Mouse (Mus musculus) kidney, embryonic 16.5 days (tissue): ENCODE measurements around the gene Ism1. TPM values are rescaled to one million over a fixed set of nuclear protein-coding genes. Genes with fewer than 3 reads are reported as not detected.

Experiments used
- ATAC-seq: fragments of 200-750 bp; cut with Nextera tagmentation; 2 replicates; pipeline ENCODE4 v1.8.0; 2017; ENCODE audit warnings: moderate TSS enrichment; ENCODE audit not compliant: low FRiP score, low TSS enrichment
- H3K27ac ChIP-seq: fragments of 300-500 bp; sonication (generic); 2 replicates; pipeline ENCODE4 v1.5.1; 2014; ENCODE audit warnings: low read length
- H3K27me3 ChIP-seq: fragments of 300-500 bp; sonication (generic); 2 replicates; pipeline ENCODE4 v1.6.1; 2014; ENCODE audit warnings: low read length, control low read depth, mixed read lengths; ENCODE audit not compliant: insufficient read depth
- H3K36me3 ChIP-seq: fragments of 300-500 bp; sonication (generic); 2 replicates; pipeline ENCODE4 v1.6.1; 2014; ENCODE audit warnings: low read length, control low read depth, mixed read lengths; ENCODE audit not compliant: insufficient read depth
- H3K4me1 ChIP-seq: fragments of 300-500 bp; sonication (generic); 2 replicates; pipeline ENCODE4 v1.6.1; 2014; ENCODE audit warnings: low read length, control low read depth, mixed read lengths; ENCODE audit not compliant: insufficient read depth
- H3K4me2 ChIP-seq: fragments of 300-500 bp; sonication (generic); replicated peaks from 2 replicates; pipeline ENCODE4 v1.6.1; 2014; ENCODE audit warnings: low read depth, low read length
- H3K4me3 ChIP-seq: fragments of 300-500 bp; sonication (generic); 2 replicates; pipeline ENCODE4 v1.5.1; 2014; ENCODE audit warnings: mild to moderate bottlenecking, low read length
- H3K9ac ChIP-seq: fragments of 300-500 bp; sonication (generic); replicated peaks from 2 replicates; pipeline ENCODE4 v1.6.1; 2014; ENCODE audit warnings: low read length
- H3K9me3 ChIP-seq: fragments of 300-500 bp; sonication (generic); 2 replicates; pipeline ENCODE4 v1.6.1; 2016; ENCODE audit warnings: low read length, control low read depth
- WGBS: fragments of 180-500 bp; shearing (Covaris S2); extraction: QIAGEN DNeasy Blood & Tissue Kit; methylation state at CpG from one replicate; pipeline ENCODE4 v1.1.7; 2014; 5-methylcytosine and 5-hydroxymethylcytosine counted together
- polyA plus RNA-seq: library from polyadenylated mRNA; unstranded; fragments of >200 nt; fragmentation: Nextera tagmentation; extraction: Ambion mirVana; gene quantifications from 2 replicates; pipeline ENCODE4 v1.2.1, GENCODE M21; 2015

Ism1 gene
- polyA plus RNA-seq: 3.5 TPM in 2 replicates

- peak within 1 kb of the TSS; percentile 72 for H3K4me3 ChIP-seq
- WGBS: under 1% methylated on average over 37 of the region's 39 CpGs
- ATAC-seq: peak; percentile 77
Observed at GRCm38 (mm10) chr2:139677809-139678274, at the start of gene Ism1. Gene Ism1, plus strand, starts transcription at chr2:139678178.

GRCm38 (mm10) chr2:139628731-139629130 is 49.2 kb upstream of the Ism1 start:
- WGBS: 62% methylated on average over 4 of the region's 4 CpGs
- 0 out of 2 replicates have a peak, but pooled peaks cover 6% of the 10 kb centered on the region for H3K4me1 ChIP-seq
- no peaks in the 10 kb centered on the region for H3K36me3 ChIP-seq
- H3K27ac ChIP-seq: no peak overlapping the region
- ATAC-seq: no peak
- no peak overlapping the region for H3K4me3 ChIP-seq
- H3K27me3 ChIP-seq: no peaks in the 10 kb centered on the region
- no peak overlapping the region for H3K9ac ChIP-seq
- H3K4me2 ChIP-seq: no peak overlapping the region
- H3K9me3 ChIP-seq: no peaks in the 10 kb centered on the region

More at GRCm38 (mm10) chr2:139677809-139678274, at the start of gene Ism1:
- H3K27ac ChIP-seq: peak within 1 kb of the TSS; percentile 75
- peak within 1 kb of the TSS; percentile 82 for H3K9ac ChIP-seq
- H3K4me1 ChIP-seq: peaks cover 20% of the 10 kb centered on the region; the same call in 1 of the 2 replicates
- no peaks in the 10 kb centered on the region for H3K9me3 ChIP-seq
- H3K36me3 ChIP-seq: no peaks in the 10 kb centered on the region
- peak within 1 kb of the TSS; percentile 100 for H3K4me2 ChIP-seq
- peaks cover 9% of the 10 kb centered on the region for H3K27me3 ChIP-seq

GRCm38 (mm10) chr2:139629653-139630052 is 48.3 kb upstream of the Ism1 start:
- H3K4me3 ChIP-seq: no peak overlapping the region
- no peak overlapping the region for H3K4me2 ChIP-seq
- ATAC-seq: peak; percentile 64; the same call in 1 of the 2 replicates
- H3K4me1 ChIP-seq: peaks cover 8% of the 10 kb centered on the region; the same call in 1 of the 2 replicates
- no peaks in the 10 kb centered on the region for H3K9me3 ChIP-seq
- H3K27ac ChIP-seq: 0 out of 2 replicates have a peak overlapping the region, but pooled peaks have one; percentile 0
- 32% methylated on average over 3 of the region's 3 CpGs for WGBS
- no peak overlapping the region for H3K9ac ChIP-seq
- H3K36me3 ChIP-seq: no peaks in the 10 kb centered on the region
- H3K27me3 ChIP-seq: no peaks in the 10 kb centered on the region

GRCm38 (mm10) chr2:139634506-139634905 is 43.5 kb upstream of the Ism1 start:
- WGBS: 49% methylated on average over 4 of the region's 4 CpGs
- peak; percentile 87 for ATAC-seq
- 0 out of 2 replicates have a peak overlapping the region, but pooled peaks have one; percentile 20 for H3K4me2 ChIP-seq

GRCm38 (mm10) chr2:139637861-139638260 is 40.1 kb upstream of the Ism1 start:
- Histone ChIP-seq H3K27ac (no peak overlapping the region), H3K27me3 (no peaks in the 10 kb centered on the region), H3K36me3 (no peaks in the 10 kb centered on the region), H3K9ac (no peak overlapping the region), H3K9me3 (no peaks in the 10 kb centered on the region), H3K4me3 (no peak overlapping the region), H3K4me2 (no peak overlapping the region), H3K4me1 (peaks cover 3% of the 10 kb centered on the region; the same call in 1 of the 2 replicates)
- ATAC-seq: no peak
- 33% methylated on average over 2 of the region's 2 CpGs for WGBS

More at GRCm38 (mm10) chr2:139634506-139634905, 43.5 kb upstream of the Ism1 start:
- no peaks in the 10 kb centered on the region for H3K27me3 ChIP-seq
- no peak overlapping the region for H3K4me3 ChIP-seq
- no peak overlapping the region; the same call in 1 of the 2 replicates for H3K27ac ChIP-seq
- H3K9me3 ChIP-seq: no peaks in the 10 kb centered on the region
- no peaks in the 10 kb centered on the region for H3K36me3 ChIP-seq
- no peak overlapping the region for H3K9ac ChIP-seq
- peaks cover 9% of the 10 kb centered on the region; the same call in 1 of the 2 replicates for H3K4me1 ChIP-seq

- 0 out of 2 replicates have a peak, but pooled peaks have one; percentile 19 for ATAC-seq
- H3K9ac ChIP-seq: no peak overlapping the region
- H3K4me1 ChIP-seq: no peaks in the 10 kb centered on the region
- no peaks in the 10 kb centered on the region for H3K36me3 ChIP-seq
- 63% methylated on average over 7 of the region's 7 CpGs for WGBS
- no peaks in the 10 kb centered on the region for H3K9me3 ChIP-seq
- H3K4me2 ChIP-seq: no peak overlapping the region
- H3K4me3 ChIP-seq: no peak overlapping the region
- no peak overlapping the region for H3K27ac ChIP-seq
- no peaks in the 10 kb centered on the region for H3K27me3 ChIP-seq
Observed at GRCm38 (mm10) chr2:139641757-139642385, 36.1 kb upstream of the Ism1 start.

- Histone ChIP-seq H3K27me3 (no peaks in the 10 kb centered on the region), H3K9me3 (no peaks in the 10 kb centered on the region), H3K9ac (no peak overlapping the region), H3K4me2 (no peak overlapping the region), H3K4me3 (no peak overlapping the region), H3K4me1 (no peaks in the 10 kb centered on the region), H3K36me3 (no peaks in the 10 kb centered on the region), H3K27ac (no peak overlapping the region)
- 57% methylated on average over 3 of the region's 3 CpGs for WGBS
- peak; percentile 46; the same call in 1 of the 2 replicates for ATAC-seq
Observed at GRCm38 (mm10) chr2:139649518-139649917, 28.5 kb upstream of the Ism1 start.

GRCm38 (mm10) chr2:139656750-139657149 is 21.2 kb upstream of the Ism1 start:
- H3K4me1 ChIP-seq: no peaks in the 10 kb centered on the region
- no peak overlapping the region for H3K27ac ChIP-seq
- H3K27me3 ChIP-seq: no peaks in the 10 kb centered on the region
- H3K4me2 ChIP-seq: no peak overlapping the region
- WGBS: 39% methylated on average over 4 of the region's 4 CpGs
- H3K9me3 ChIP-seq: no peaks in the 10 kb centered on the region
- H3K36me3 ChIP-seq: no peaks in the 10 kb centered on the region
- H3K9ac ChIP-seq: no peak overlapping the region
- H3K4me3 ChIP-seq: no peak overlapping the region
- no peak for ATAC-seq

- no peak overlapping the region for H3K4me3 ChIP-seq
- ATAC-seq: no peak
- no peak overlapping the region for H3K4me2 ChIP-seq
- H3K27me3 ChIP-seq: peaks cover 5% of the 10 kb centered on the region; the same call in 1 of the 2 replicates
- H3K36me3 ChIP-seq: no peaks in the 10 kb centered on the region
- no peaks in the 10 kb centered on the region for H3K9me3 ChIP-seq
- H3K27ac ChIP-seq: no peak overlapping the region
- peaks cover 6% of the 10 kb centered on the region; the same call in 1 of the 2 replicates for H3K4me1 ChIP-seq
- WGBS: 70% methylated on average over 3 of the region's 3 CpGs
- no peak overlapping the region for H3K9ac ChIP-seq
Observed at GRCm38 (mm10) chr2:139671838-139672237, 6.1 kb upstream of the Ism1 start.

- Histone ChIP-seq H3K27me3 (peaks cover 5% of the 10 kb centered on the region; the same call in 1 of the 2 replicates), H3K4me2 (no peak overlapping the region), H3K4me1 (peaks cover 8% of the 10 kb centered on the region; the same call in 1 of the 2 replicates), H3K36me3 (no peaks in the 10 kb centered on the region), H3K4me3 (no peak overlapping the region), H3K9ac (no peak overlapping the region), H3K27ac (no peak overlapping the region), H3K9me3 (no peaks in the 10 kb centered on the region)
- whole genome bisulfite sequencing: 65% methylated on average over 2 of the region's 2 CpGs
- ATAC-seq: no peak
Observed at GRCm38 (mm10) chr2:139672371-139672770, 5.6 kb upstream of the Ism1 start.
